Mouse (Mus musculus) liver, adult 2 months (tissue): Measurements from ENCODE around the gene Dao.

Source experiments
- CTCF ChIP-seq: fragments of 200-500 bp; IDR thresholded peaks from 2 replicates; pipeline ENCODE4 v1.5.1; 2011; ENCODE audit warnings: low read depth, low read length, control low read depth
- POLR2A ChIP-seq: fragments of 200-500 bp; IDR thresholded peaks from 2 replicates; pipeline ENCODE4 v1.6.1; 2011; ENCODE audit warnings: low read length, control low read depth; ENCODE audit not compliant: insufficient read depth; ENCODE audit errors: extremely low read depth

DNA sequence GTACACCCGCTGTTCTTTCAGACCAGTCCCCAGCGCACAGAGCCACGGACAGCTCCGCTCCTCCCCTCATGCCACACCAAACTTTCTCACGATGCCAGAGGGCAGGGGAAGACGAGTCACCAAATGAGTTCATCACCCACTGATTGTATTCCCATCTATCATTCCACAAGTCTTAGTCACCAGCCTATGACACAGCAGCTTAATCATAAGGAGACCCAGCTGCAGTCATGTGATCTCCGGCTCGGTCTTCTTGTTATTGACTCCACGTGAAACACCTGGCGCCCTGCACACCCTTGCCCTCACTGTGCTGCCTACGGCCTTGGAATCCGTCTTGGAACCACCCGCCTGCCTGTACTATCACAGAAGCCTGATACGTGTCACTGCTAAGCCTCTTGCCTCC is 38.5 kb upstream of the Dao start:
- TF ChIP-seq CTCF (no peak), POLR2A (no peak)
